Mouse (Mus musculus) liver, postnatal 0 days (tissue): ENCODE measurements around the gene Fam92b.

Experiments used
- CTCF ChIP-seq: sonication (generic); IDR thresholded peaks from 2 replicates; pipeline ENCODE4 v1.5.1; 2016; ENCODE audit warnings: antibody characterized with exemption, low read depth
- EP300 ChIP-seq: IDR thresholded peaks from 2 replicates; pipeline ENCODE4 v1.6.1; 2016; ENCODE audit warnings: antibody characterized with exemption, low read depth, mild to moderate bottlenecking

DNA sequence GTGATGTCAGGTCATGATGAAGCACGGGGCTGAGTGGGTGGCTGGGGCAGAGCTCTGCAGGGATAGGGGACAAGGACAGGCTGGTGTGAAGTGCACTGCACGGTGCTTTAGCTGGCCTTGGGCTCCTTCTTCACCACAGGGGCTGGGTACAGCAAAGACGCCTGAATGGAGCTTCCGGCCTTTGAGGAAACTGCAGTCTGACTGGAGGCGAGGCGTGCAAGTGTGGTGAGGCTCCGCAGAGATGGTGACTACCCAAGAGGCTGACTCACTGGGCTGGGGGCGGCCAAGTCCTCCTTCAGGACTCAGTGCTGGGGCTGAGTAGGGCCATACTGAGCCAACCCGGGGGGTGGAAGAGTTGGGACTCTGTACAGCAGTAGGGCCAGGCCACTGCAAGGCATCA is 28.6 kb upstream of the Fam92b start:
- TF ChIP-seq CTCF (no peak), EP300 (no peak)
